Mouse (Mus musculus) v-Abl transformed pro-B cells (cell line): ENCODE measurements around the gene Dcaf7.

Source experiments
- in situ Hi-C, 2 experiments: fragments of 400-800 bp; cut with MboI; formaldehyde crosslinking; loops; one replicate each; pipeline ENCODE4 v1.15.1; 2025; ENCODE audit not compliant: unreplicated experiment in 2 of 2

The Dcaf7 gene

DNA sequence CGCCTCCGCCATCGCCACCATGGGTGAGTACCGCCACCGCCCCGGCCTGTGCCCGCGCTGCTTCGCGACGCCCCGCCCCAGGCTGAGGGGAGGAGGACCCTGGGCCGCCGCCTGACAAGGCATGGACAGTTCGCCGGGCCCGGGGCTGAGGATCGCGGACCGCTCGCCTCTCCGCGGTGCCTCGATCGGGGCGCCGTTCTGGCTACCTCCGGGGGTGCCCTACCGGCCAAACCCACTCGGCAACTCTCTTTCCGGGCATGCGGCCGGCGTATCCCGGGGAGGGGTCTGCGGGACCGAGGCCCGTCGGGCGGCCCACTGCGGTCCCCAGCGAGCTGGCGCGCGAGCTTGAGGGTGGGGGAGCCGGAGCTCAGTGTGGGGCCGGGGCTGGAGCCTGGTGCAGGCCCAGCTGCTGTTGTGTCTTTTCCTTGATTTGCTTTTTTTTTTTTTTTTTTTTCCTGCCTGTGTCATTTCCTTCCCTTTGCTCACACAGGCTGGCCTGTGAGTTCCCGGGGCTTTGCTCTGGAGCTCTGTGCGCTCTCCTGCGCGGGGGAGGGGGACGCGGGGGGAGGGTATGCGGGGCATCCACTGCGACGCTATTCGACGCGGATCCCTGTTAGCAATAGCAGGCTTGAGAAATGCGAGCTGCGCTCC lies 48.4 kb downstream of the Dcaf7 start:
- in situ Hi-C loops: loop anchor here in 1 of 2 experiments (5.0 kb wide), 1 partner anchor 47 kb away; no protein-coding TSS in a partner anchor

DNA sequence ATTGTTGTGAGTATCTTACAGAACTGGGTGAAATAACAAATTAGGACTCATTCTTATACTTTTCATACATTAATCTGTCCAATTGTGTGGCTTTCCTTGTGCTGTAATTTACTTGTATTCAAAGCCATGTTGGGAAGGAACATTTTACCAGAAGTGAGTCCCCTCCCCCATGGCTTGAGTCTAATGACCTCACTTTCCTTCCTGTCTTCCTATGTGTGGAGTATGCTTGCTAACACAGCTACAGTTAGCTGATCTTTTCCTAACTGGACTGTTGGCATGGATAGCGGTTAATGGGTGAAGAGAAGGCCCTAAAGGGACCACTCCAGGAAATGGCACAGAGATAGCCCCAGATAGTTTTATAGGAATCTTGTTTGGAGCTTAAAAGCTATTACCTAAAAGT lies 61.6 kb downstream of the Dcaf7 start:
- in situ Hi-C loops: no loop called here

DNA sequence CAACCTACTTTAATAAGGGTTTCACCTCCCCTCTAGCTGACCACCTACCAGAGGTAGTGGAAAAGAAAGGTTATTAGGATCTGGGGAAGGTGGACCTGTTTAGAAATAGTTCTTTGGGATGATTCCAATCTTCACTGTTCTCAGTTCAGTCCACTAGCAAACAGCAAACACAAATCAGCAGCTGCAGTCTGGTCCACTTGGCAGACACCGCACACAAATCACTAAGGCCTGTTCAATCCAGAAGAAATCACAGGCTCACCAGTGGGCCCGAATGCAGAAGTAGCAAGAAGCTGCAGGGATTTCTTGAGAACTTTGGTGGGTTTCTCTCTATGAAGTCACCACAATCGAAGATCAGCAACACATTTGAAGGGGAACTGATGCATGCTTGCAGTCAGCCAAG lies 66.2 kb downstream of the Dcaf7 start:
- in situ Hi-C loops: no loop called here

DNA sequence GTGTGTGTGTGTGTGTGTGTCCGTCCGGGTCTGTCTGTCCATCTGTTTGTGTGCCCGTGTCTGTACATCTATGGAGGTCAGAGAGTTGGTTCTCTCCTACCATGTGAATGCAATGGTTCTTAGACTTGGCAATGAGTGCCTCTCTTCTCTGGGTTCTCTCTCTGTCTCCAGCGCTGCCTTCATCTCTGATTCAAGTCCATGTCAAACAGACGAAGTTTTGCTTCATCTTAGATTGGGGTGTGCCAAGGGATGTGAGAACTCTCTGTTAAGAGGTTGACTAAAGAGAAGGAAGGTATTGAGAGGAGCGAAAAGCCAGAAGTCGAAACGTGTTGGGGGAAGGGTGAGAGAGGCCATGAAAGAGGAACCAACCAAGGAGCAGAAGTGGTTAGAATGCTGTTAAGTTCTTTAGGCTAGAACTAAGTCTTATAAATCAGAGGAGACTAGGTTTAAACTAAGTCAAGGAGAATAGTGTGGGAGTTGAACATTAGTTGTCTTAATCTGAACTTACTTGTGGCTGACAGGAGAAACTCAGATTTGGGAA lies 69.4 kb downstream of the Dcaf7 start:
- in situ Hi-C loops: no loop called here
